Mouse (Mus musculus) ES-E14 (cell line): ENCODE results near the gene Wt1.

Experiments used
- CHD2 ChIP-seq: IDR thresholded peaks from 2 replicates; pipeline ENCODE4 v1.6.1; 2014; ENCODE audit warnings: mild to moderate bottlenecking, low read depth, low read length, inconsistent platforms
- HCFC1 ChIP-seq: IDR thresholded peaks from 2 replicates; pipeline ENCODE4 v1.6.1; 2012; ENCODE audit warnings: low read length, inconsistent platforms, borderline replicate concordance; ENCODE audit not compliant: insufficient read depth
- MAFK ChIP-seq: IDR thresholded peaks from 2 replicates; pipeline ENCODE4 v1.6.1; 2014; ENCODE audit warnings: mild to moderate bottlenecking, low read depth, low read length, inconsistent platforms; ENCODE audit not compliant: insufficient read depth
- ZC3H11A ChIP-seq: IDR thresholded peaks from 2 replicates; pipeline ENCODE4 v1.6.1; 2012; ENCODE audit warnings: low read depth, mild to moderate bottlenecking, inconsistent platforms, low read length, borderline replicate concordance
- ZNF384 ChIP-seq: IDR thresholded peaks from 2 replicates; pipeline ENCODE4 v1.6.1; 2012; ENCODE audit warnings: low read depth, low read length, inconsistent platforms

- TF ChIP-seq CHD2 (no peak), MAFK (no peak), HCFC1 (no peak), ZNF384 (no peak), ZC3H11A (no peak)
These were observed 49.2 kb upstream of the Wt1 start for GRCm38 (mm10) chr2:105077151-105077550.
